Mouse (Mus musculus) splenic B cell, adult 2 months (primary cell): ENCODE data around the gene Mnx1.

ENCODE experiments used
- DNase-seq: peaks from one replicate; pipeline ENCODE4 v3.0.0-alpha.2; 2011; ENCODE audit warnings: low read depth, low spot score
- H3K27me3 ChIP-seq: 2 replicates; pipeline ENCODE4 v1.6.1; 2012; ENCODE audit warnings: mild to moderate bottlenecking, low read length, moderate library complexity, mixed read lengths; ENCODE audit not compliant: control insufficient read depth, poor library complexity, insufficient read depth, severe bottlenecking
- H3K36me3 ChIP-seq: 2 replicates; pipeline ENCODE4 v1.6.1; 2012; ENCODE audit warnings: mild to moderate bottlenecking, low read length, moderate library complexity, mixed read lengths; ENCODE audit not compliant: control insufficient read depth, poor library complexity, insufficient read depth, severe bottlenecking

Mnx1 gene

GRCm38 (mm10) chr5:29473551-29474245 lies 4.6 kb downstream of the Mnx1 start:
- DNase-seq, result no peak
- Histone ChIP-seq H3K27me3 (0 out of 2 replicates have a peak, but pooled peaks cover under 1% of the 10 kb centered on the region), H3K36me3 (no peaks in the 10 kb centered on the region)

- no peaks in the 10 kb centered on the region for H3K36me3 ChIP-seq
- peaks cover 4% of the 10 kb centered on the region; the same call in 1 of the 2 replicates for H3K27me3 ChIP-seq
- no peak for DNase-seq
Measured at GRCm38 (mm10) chr5:29471855-29472665, 6.2 kb downstream of the Mnx1 start.

- Histone ChIP-seq H3K36me3 (no peaks in the 10 kb centered on the region), H3K27me3 (peaks cover 4% of the 10 kb centered on the region; the same call in 1 of the 2 replicates)
- no peak for DNase-seq
Measured at GRCm38 (mm10) chr5:29471396-29471795, 6.9 kb downstream of the Mnx1 start.

GRCm38 (mm10) chr5:29470851-29471394 lies 7.3 kb downstream of the Mnx1 start:
- Histone ChIP-seq H3K27me3 (peaks cover 4% of the 10 kb centered on the region; the same call in 1 of the 2 replicates), H3K36me3 (no peaks in the 10 kb centered on the region)
- no peak for DNase-seq

GRCm38 (mm10) chr5:29470271-29470670 lies 8.0 kb downstream of the Mnx1 start:
- Histone ChIP-seq H3K36me3 (no peaks in the 10 kb centered on the region), H3K27me3 (peaks cover 4% of the 10 kb centered on the region; the same call in 1 of the 2 replicates)
- DNase-seq, result no peak

GRCm38 (mm10) chr5:29469501-29469900 lies 8.8 kb downstream of the Mnx1 start:
- peaks cover 4% of the 10 kb centered on the region; the same call in 1 of the 2 replicates for H3K27me3 ChIP-seq
- no peak for DNase-seq
- H3K36me3 ChIP-seq, result no peaks in the 10 kb centered on the region

- no peak for DNase-seq
- H3K36me3 ChIP-seq, result no peaks in the 10 kb centered on the region
Measured at GRCm38 (mm10) chr5:29468351-29469065, 9.8 kb downstream of the Mnx1 start.

GRCm38 (mm10) chr5:29467489-29468350 lies 10.6 kb downstream of the Mnx1 start:
- Histone ChIP-seq H3K36me3 (no peaks in the 10 kb centered on the region), H3K27me3 (peaks cover 4% of the 10 kb centered on the region; the same call in 1 of the 2 replicates)
- DNase-seq, result no peak

More at GRCm38 (mm10) chr5:29468351-29469065, 9.8 kb downstream of the Mnx1 start:
- H3K27me3 ChIP-seq, result peaks cover 4% of the 10 kb centered on the region; the same call in 1 of the 2 replicates

GRCm38 (mm10) chr5:29462943-29463686 lies 15.2 kb downstream of the Mnx1 start:
- H3K27me3 ChIP-seq, result no peaks in the 10 kb centered on the region; the same call in 1 of the 2 replicates
- no peaks in the 10 kb centered on the region; the same call in 1 of the 2 replicates for H3K36me3 ChIP-seq
- no peak for DNase-seq

GRCm38 (mm10) chr5:29456895-29457656 lies 21.2 kb downstream of the Mnx1 start:
- no peak for DNase-seq
- Histone ChIP-seq H3K36me3 (peaks cover 6% of the 10 kb centered on the region; the same call in 1 of the 2 replicates), H3K27me3 (no peaks in the 10 kb centered on the region)

- no peaks in the 10 kb centered on the region for H3K27me3 ChIP-seq
- H3K36me3 ChIP-seq, result peaks cover 13% of the 10 kb centered on the region; the same call in 1 of the 2 replicates
- DNase-seq, result no peak
Measured at GRCm38 (mm10) chr5:29452352-29452751, 25.9 kb downstream of the Mnx1 start.

- Histone ChIP-seq H3K36me3 (peaks cover 7% of the 10 kb centered on the region), H3K27me3 (no peaks in the 10 kb centered on the region)
- DNase-seq, result no peak
Measured at GRCm38 (mm10) chr5:29445275-29445674, 33.0 kb downstream of the Mnx1 start.
